Mouse (Mus musculus) MEL (cell line): Measurements from ENCODE around the gene Edf1.

ENCODE experiments used
- CTCF ChIP-seq, 3 experiments: IDR thresholded peaks in 2 of 3; conservative IDR thresholded peaks in 1 of 3; 2 replicates each; pipeline ENCODE4 v1.5.1; 2011 to 2012; ENCODE audit warnings: low read length in 3 of 3, low read depth in 2 of 3, mild to moderate bottlenecking in 2 of 3, improper control_type of control experiment in 1 of 3, inconsistent platforms in 1 of 3, mixed read lengths in 1 of 3, moderate library complexity in 1 of 3; ENCODE audit not compliant: control insufficient read depth in 1 of 3, insufficient read depth in 1 of 3, poor library complexity in 1 of 3, severe bottlenecking in 1 of 3
- KAT2A ChIP-seq: conservative IDR thresholded peaks from 2 replicates; pipeline ENCODE4 v1.6.1; 2012; ENCODE audit warnings: low read depth, low read length, improper control_type of control experiment, inconsistent platforms
- NELFE ChIP-seq: IDR thresholded peaks from 2 replicates; pipeline ENCODE4 v1.6.1; 2011; ENCODE audit warnings: low read depth, low read length, improper control_type of control experiment
- POLR2A ChIP-seq, 2 experiments: IDR thresholded peaks; 2 replicates each; pipeline ENCODE4 v1.6.1; 2011 to 2012; ENCODE audit warnings: low read length in 2 of 2, mild to moderate bottlenecking in 2 of 2, control low read depth in 1 of 2, improper control_type of control experiment in 1 of 2, low read depth in 1 of 2, moderate library complexity in 1 of 2; ENCODE audit not compliant: control insufficient read depth in 1 of 2, insufficient read depth in 1 of 2, poor library complexity in 1 of 2
- TAL1 ChIP-seq: IDR thresholded peaks from 2 replicates; pipeline ENCODE4 v1.6.1; 2012; ENCODE audit warnings: mild to moderate bottlenecking, inconsistent platforms, low read length, moderate library complexity, mixed read lengths
- USF1 ChIP-seq: IDR thresholded peaks from 2 replicates; pipeline ENCODE4 v1.6.1; 2014; ENCODE audit warnings: low read depth, mild to moderate bottlenecking, inconsistent platforms, low read length, improper control_type of control experiment, moderate library complexity
- ZNF384 ChIP-seq: IDR thresholded peaks from 2 replicates; pipeline ENCODE4 v1.6.1; 2012; ENCODE audit warnings: low read depth, mild to moderate bottlenecking, inconsistent platforms, low read length, improper control_type of control experiment

- no peak for TF ChIP-seq USF1
- TF ChIP-seq TAL1: no peak
- no peak for TF ChIP-seq KAT2A
- TF ChIP-seq NELFE: no peak
- TF ChIP-seq ZNF384: no peak
- TF ChIP-seq CTCF (IDR thresholded peaks at IDR 0.05 in 2 of 3, conservative IDR thresholded peaks at IDR 0.05 in 1 of 3; ENCODE audit: control insufficient read depth in 1 of 3, insufficient read depth in 1 of 3, low read depth in 2 of 3, low read length in 3 of 3, poor library complexity in 1 of 3, severe bottlenecking in 1 of 3): no peak
- TF ChIP-seq POLR2A (IDR thresholded peaks at IDR 0.05; ENCODE audit: control insufficient read depth in 1 of 2, insufficient read depth in 1 of 2, low read depth in 1 of 2, low read length in 2 of 2, poor library complexity in 1 of 2): no peak
Measured at GRCm38 (mm10) chr2:25540541-25540948, 17.1 kb upstream of the Edf1 start.
